Mouse (Mus musculus): ENCODE results near the gene Aaed1.

DNA sequence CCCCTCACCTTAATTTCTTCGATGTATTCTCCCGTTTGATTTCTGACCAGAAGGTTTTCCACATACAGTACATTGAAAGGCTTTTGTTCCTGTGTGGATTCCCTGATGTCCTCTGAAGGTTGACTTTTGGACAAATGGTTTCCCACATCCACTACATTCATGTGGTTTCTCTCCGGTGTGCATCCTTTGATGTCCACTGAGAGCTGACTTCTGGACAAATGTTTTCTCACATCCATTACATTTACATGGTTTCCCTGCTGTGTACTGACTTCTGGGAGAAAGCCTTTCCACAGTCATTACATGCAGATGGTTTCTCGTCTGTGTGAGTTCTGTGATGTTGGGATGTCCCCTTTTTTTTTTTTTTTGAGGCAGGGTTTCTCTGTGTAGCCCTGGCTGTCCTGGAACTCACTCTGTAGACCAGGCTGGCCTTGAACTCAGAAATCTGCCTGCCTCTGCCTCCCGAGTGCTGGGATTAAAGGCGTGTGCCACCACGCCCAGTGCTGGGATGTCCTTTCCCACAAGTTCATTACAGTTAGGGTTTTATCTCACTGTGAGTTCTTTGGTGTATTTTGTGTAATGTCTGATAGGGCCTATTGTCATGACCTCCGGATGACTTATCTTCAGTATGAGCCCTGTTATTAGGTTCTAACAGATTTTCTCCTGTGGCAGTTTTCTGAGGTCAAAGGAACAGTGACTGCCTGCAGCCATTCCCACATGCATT, 10.2 kb upstream of the Aaed1 start:
- TF ChIP-seq CTCF (conservative IDR thresholded peaks at IDR 0.05; ENCODE audit: low read length): no peak
- TF ChIP-seq POU5F1 (IDR thresholded peaks at IDR 0.05; ENCODE audit: borderline replicate concordance, low read length): no peak
- TF ChIP-seq NANOG (IDR thresholded peaks at IDR 0.05; ENCODE audit: borderline replicate concordance, low read length): 0 out of 2 replicates have a peak, but pooled peaks have one; percentile 43
